Mouse (Mus musculus) T-helper 2 cell (primary cell): ENCODE results near the gene Pax2.

Source experiments
- in situ Hi-C: fragments of 300-600 bp; cut with MboI, MseI; formaldehyde crosslinking; loops from one replicate; pipeline ENCODE4 v1.15.1; 2025; ENCODE audit warnings: high pct_unique_total_duplicates

Gene Pax2

DNA sequence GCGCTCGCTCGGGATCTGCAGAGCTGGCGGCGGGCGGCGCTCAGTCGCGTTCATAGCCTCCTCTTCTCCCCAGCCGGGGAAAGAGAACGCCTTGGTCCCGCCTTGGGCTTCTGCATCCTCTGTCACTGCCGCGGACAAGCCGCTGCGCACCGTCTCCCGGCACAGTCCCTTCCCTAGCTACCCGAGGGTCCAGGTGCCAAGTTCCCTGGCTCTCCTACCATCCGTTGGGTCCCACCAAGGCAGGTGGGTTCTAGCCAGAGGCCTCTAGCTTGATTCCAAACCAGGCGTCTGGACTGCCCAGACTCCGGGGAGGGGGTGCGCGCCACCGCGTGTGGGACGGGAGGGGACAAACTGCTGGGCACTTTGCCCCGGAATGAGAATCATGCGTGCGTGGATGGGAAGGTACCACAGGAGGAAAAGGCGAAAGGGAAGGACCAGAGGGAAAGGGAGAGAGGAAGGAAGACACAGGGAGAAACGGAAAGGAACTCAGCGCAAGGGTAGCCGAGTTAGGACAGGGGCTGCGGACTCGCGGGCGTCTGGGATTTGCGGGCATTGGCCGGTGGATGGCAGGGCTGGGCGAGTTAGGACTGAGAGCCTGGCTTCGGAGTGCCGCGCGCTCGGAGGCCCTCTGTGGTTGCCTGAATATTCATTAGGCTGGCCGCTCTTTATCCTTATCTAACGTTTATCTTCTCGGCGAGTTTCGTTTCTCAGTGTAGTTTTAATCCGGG lies at the start of gene Pax2:
Pax2 (plus strand) TSS at position 353 of the 728 bp plus-strand sequence.
- in situ Hi-C loops = loop anchor here (5.0 kb wide), 1 partner anchor 174 kb away; no protein-coding TSS in a partner anchor

DNA sequence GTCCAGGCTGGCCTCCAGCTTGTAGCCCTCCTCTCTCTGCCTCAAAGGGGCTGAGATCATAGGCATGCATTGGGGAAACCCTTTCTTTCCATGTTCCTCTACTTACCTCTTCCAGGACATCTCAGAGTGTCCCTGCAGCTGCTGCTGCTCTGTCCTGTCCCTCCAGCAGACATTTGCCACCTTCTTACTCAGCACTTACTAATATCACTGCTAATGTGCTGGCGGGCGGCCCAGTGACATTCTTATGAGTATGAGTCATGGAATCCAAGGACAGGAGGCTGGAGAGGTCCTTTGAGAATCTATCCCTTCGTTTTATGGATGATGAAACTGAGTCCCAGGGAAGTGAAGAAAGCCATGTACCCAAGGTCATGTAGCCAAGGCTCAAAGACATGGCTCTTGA lies 47.0 kb upstream of the Pax2 start:
- in situ Hi-C loops = no loop called here

DNA sequence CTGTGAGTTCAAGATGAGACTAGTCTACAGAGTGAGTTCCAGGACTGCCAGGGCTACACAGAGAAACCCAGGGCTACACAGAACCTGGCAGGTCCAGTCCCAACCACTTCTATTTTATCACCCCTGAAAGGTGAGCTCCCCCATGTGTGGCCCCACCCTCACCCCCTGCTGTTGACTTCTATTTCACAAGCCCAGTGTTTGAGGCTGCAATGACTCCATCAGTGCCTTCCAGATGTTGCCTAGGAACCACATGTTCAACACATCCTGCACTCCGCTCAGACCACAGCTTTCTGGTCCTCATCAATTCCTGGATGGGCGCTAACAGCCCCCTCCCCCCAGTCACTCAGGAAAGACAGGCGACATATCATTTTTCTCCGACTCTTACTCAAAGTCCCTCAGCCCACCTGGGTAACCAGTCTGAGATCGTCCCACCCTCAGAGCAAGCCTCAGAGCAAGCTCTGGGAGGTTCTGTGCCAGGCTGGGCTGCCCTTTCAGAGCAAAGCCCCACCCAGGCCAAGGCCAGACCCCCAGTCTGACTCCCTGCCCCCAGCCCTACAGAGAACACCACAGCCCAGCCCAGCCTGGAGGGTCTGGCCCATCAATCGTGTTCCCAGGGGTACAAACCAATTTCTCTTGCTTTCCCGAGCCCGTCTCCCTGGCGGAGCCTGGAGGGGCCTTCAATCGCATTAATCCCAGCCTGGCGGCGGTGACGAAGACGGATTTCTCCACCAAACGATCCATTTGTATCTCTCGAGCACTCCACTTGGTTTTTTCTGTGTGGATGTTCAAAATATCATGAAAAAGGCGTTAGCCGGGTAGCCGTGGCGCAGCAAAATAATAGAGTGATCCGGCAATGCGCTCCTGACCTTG lies 38.9 kb upstream of the Pax2 start:
- in situ Hi-C loops = loop anchor here (5.0 kb wide), 1 partner anchor 55 kb away; no protein-coding TSS in a partner anchor

DNA sequence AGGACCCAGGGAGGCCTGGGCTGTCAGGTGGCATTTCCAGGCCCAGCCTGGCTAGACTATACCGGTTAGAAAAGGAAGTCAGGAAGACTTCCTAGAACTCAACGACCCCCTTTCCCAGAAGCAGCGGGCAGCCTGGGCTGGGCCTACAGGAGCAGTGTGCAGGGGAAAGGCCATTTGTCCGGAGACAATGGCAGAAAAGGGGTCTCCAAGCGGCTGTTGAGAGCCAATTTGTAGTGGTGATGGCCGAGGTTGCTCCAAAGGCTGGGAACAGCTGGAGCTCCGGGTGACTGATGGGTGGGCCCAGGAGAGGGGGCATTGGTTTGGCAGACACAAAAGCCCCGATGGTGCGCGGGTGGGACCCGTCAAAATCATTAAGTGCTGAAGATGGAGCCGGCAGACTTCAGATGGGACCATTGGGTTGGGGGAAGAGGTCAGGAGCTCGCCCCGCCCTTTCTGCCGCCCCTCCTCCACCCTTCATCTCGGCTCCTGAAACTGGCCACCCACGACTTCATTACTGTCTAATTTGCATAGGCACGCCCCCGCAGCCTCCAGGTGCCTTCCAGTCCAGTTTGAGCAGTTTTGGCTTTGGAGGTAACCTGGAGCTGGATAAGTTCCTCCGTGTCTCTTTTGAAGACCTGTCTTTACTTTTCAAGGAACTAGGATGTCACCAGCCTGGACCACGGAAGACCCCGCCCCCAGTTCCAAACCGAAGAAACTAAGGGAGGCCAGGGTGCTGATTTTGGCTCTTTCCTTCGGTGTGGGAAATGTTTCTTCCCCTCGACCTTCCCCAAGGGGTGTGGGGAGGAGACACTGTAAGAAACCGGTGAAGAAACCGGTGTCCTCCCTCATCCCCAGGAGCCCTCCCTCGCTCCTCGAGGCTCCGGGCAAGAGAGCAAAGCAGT lies 36.3 kb upstream of the Pax2 start:
- in situ Hi-C loops = loop anchor here (5.0 kb wide), 1 partner anchor 57 kb away; no protein-coding TSS in a partner anchor

DNA sequence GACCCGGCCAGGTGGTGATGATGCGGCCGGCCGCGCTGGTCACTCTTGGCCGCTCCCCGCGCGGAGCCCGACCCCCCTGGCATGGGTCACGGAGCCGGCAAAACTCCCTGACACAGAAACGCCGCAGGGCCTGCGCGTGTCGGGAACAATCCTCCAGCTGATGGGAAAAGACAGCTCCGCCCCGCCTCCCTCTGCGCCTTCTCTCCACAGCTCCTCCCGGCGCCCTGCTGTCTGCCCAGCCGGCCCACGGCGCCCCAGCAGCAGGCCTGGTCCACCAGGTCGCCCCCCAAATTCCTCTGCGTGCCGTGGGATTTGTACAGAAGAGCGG lies 35.7 kb upstream of the Pax2 start:
- in situ Hi-C loops = no loop called here

DNA sequence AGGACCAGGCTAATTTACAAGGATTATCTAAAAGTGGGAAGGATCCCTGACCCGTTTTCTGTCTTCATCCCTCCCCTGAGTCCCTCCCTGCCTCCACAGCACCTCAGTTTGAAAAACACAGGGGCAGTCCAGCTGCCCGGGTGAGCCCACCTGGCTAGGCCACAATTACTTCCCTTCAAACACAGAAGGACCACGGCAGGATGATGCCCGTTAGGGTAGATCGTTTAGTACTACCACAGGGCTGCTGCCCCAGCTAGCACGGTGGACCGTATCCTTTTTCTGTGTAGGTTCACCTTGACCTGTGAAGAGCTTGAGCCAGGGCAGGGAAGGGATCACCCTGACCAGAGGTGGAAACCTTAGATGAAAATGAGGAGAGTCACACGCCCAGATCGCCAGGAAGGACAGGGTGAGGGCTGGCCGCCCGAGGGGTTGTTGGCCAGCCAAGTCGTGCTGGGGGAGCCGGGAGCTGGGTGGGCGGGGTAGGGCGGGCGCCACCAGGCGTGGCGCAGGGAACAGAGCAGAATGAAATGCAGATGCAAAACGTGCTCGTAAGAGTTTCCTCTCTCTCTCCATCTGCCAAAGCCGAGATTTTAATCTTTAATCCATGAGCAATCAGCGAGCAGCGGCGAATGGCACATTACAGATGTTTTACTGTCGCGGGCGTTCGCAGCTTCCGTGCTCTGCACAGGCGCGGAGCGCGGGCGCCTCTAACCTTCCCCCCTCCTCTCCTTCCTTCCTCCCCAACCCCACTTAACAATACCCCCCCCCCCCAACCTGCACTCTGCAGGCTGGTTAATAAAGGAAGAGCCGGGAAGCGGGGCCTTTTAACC lies 32.0 kb upstream of the Pax2 start:
- in situ Hi-C loops = no loop called here

DNA sequence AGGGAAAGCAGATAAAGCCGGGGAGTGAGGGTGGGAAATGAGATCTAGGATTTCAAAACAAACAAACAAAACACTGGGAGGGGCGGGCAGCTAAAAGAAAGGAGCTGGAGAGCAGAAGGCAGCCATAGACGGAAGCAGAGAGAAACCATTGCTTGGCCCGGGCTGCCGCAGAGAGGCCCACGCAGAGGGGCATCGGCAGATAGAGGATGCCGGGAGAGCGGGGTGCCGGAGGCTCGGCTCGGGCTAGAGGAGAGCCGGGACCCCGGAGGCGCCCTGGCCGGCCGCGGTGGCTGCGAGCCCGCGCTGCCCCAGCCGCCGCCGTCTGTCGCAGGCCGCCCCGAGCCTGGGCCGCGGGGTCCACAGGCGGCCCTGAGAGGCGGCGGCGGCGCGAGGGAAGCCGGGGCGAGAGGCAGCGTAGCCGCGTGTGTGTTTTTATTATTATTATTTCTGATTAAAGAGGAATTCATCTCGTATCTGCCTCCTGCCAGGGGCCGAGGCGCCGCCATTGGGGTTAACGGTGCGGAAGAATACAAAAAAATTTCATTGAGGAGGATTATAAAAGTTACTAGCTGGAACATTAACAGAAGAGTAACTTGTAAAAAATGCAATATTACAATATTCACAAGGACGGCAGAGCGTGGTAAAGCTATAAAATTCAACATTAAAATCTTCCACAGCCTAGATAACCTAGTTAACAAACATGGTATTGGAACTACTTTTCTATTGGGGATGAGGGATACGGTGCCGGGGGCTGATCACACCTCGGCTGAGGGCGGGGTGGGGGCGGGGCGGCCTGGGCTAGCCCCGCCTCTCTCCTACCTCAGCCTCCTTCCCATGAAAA lies 29.7 kb upstream of the Pax2 start:
- in situ Hi-C loops = no loop called here

DNA sequence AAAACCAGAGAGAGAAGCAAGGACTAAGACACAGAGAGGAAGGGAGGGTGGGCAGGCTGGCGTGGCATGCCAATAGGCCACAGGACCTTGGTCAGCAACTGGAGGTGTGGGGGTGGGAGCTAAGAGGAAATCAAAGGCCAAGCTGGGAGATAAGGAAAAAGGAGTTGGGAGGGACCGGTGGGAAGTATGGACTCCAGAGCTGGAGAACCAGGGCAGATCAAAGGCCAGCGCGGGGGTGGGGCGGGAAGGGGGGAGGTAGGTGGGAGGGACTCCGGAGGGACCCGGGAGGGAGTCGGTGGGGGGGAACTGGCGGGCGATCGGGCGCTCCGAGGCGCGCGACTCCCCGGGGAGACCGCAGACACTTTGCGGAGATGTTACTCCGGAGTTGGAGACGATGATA lies 21.7 kb upstream of the Pax2 start:
- in situ Hi-C loops = no loop called here

DNA sequence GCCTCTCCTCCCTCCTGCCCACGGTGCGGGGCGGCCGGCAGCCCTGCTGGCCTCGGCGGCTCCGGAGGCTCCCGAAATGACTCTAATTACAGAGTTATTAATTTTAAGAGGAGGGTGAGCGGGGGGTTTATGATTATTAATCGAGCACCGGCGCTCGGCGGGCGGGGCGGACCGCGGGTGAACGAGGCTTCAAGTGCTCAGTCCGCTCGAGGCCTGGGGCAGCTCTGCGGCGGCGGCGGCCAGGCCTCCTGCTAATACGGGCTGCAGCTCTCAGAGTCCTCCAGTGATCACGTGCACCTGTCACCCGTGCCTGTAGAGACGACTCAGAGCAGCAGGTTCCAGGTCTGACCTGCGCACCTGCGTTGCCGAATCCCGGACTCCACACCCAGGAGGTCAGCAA lies 21.2 kb upstream of the Pax2 start:
- in situ Hi-C loops = no loop called here

DNA sequence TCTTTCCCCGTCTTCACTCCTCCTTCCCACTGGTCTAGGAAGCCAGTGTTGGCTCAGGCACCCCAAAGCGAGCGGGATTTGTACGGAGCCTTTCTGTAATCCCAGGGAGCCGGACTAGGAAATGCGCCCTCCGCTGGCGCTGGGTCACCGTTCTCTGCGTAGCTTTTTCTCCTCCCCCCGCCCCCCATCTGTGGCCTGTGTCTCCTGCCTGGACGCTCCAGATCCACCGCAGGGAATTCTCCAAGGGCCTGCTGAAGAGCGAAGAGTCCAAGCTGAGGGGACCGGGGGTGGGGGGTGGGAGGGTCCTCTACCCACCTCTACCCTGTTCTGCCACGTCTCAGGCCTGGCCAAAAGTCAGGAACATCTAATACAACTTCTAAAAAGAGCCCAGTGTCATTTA lies 15.5 kb upstream of the Pax2 start:
- in situ Hi-C loops = no loop called here

DNA sequence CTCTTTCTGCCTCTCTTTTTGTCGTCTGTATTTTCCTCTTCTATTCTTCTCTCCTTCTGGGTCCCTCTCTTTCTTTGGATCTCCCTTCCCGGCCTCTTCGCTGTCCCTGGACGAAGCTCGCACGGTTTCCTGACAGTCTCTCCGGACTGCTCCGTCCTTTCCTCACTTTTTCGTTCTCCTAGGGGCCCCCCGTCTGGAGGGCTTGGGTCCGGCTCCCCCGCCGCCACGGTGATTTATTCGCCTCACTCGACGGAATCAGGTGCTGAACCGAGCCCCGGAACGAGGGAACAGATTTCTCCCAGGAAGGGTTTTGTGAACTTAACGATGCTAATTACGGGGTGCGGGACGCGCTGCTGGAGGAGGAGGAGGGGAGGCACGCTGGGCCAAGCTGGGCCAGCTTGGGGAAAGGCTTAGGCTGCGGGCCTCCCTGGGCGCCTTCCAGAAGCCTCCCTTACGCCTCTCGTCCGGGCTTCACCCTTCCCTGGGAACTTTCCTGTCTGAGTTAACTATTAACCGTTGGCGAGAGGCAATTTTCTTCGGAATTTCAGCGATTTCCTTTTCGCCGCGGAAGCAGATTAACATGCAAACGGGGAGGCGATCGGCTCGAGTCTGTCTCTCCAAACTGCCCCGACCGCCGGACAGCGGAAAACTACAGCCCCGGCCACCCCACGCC lies 14.6 kb upstream of the Pax2 start:
- in situ Hi-C loops = no loop called here

DNA sequence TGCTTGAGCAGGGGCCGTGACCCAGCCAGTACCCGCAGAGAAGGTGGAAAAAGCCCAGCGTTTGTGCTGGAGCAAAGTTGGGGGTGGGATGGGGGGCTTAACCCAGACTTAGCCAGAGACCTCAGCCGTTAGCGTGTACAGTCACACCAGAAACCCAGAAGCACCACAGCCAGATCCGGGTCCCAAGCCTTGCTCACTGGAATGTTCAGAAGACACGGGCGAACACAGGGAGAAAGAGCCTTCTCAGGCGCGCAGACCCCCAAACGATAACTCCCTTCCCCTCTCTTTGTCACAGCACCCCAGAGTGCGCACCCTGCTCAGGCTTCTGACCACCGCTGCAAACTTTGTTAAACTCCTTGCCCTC lies 14.1 kb upstream of the Pax2 start:
- in situ Hi-C loops = no loop called here

DNA sequence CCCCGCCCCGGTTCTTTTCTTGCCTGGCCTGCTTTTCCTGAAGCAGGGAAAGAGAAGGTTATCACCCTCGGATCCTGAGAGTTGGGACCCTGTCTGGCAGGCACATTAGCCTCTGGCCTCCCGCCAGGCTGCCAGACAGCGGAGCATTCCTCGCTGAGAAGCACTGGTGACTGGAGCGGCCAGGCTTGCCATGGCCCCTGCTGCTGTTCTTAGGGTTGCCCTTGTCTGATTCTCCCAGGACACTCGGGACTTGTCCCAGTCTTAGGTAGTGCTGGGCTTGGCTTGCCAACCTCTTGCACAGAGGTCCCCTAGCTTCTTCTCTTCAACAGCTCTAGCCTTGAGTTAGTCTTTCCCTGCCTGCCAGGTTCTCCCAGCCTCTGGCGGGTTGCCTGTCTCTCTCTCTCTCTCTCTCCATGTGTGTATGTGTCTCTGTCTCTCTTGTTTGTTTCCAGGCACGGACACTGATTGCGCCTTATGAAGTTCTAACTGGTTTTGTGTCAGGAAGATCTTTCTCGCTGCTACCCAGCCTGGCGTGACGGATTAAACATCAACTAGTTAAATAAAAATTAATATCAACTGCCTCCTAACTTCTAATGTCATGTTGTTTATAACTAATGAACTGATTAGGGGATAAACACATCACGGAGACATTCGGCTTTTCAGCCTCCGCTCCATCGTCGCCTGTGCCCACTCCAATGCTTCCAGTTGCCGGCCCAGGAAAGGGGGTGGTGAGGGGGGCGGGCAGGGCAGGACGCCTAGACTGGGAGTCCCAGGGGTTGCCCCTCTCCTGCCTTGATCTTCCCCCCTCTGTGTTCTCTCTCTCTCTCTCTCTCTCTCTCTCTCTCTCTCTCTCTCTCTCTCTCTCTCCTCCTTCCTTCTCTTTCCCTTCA lies 13.5 kb upstream of the Pax2 start:
- in situ Hi-C loops = no loop called here

DNA sequence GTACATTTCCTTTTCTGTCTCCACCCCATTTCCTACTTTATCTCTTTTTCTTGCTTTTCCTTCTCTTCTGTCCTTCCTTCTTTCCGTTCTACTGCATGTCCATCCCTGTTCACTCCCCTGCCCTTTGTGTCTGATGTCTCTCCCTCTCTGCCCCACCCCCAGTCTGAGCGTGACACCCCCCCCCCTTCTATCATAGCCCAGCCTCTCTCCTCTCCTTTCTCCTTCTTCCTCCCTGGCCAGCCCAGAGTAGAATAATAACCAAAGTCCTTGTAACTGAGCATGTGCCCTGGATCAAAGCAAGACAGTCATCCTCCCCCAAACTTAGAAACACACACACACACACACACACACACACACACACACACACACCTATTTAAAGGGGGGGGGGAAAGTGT lies 12.8 kb upstream of the Pax2 start:
- in situ Hi-C loops = no loop called here

DNA sequence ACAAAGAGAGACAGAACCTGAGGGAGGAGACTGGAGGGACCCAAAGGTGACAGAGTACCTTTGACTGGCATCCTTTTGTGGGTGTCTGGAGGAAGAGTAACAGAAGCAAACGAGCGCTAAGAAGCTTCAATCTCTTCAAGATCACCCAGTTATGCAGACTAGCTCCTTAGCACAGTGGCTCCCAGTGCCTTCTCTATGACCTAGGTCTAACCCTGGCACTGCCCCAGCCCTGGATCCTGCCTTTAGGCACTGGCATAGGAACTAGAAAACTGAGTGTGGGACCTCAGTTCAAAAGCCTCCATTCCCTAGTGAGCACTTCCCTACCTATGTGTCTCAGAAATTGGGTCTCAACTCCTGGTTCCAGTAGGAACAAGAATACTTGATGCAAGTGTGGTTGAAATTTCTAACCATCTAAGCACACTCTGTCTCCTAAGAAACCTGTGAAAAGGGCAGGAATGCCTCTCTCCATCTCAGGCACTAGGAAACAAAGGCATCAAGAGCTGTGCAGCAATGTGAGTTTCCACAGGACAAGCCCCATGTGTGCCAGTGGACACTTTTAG lies 11.8 kb upstream of the Pax2 start:
- in situ Hi-C loops = no loop called here

DNA sequence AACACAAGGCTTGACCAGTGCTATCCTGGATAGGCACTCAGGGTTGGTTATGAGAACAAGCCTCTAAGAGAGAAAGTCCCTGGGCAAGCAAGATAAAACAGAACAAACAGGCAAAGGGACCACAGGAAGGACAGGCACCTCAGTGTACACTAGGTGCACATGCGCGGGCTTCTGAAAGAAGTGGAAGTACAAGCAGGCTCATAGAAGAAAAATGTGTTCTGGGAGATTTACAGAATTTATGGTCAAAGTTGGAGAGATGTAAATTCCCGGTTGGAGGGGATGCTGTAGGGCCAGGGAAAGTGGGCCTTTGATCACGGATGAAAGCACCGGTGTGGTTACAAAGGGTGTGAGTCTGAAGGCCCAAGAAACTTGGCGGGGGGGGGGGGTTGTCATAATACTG lies 10.1 kb upstream of the Pax2 start:
- in situ Hi-C loops = loop anchor here (5.0 kb wide), 1 partner anchor 287 kb away; no protein-coding TSS in a partner anchor

DNA sequence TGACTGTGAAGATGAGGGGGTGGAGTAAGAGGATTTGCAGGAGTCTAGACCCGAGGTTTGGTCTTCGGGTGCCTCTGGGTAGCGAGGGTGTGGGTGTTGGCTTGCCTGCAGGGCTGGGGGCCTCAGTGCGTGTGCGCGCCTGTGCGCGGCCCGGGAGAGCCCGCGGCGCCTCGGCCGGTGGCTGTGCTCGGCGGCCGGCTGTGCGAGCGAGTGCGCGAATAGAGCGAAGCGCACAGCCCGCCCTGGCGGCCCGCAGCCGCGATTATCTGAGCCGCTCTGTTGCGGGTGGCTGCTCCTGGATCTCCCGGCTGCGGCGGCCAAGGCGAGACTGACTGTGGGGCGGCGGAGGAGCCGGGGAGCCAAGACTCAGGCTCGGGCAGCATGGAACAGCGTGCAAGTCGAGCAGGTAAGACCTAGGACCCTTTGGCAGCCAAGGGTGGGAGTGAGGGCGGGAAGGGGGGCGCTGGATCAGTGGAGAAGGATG lies 9.3 kb upstream of the Pax2 start:
- in situ Hi-C loops = loop anchor here (5.0 kb wide), 1 partner anchor 286 kb away; no protein-coding TSS in a partner anchor

DNA sequence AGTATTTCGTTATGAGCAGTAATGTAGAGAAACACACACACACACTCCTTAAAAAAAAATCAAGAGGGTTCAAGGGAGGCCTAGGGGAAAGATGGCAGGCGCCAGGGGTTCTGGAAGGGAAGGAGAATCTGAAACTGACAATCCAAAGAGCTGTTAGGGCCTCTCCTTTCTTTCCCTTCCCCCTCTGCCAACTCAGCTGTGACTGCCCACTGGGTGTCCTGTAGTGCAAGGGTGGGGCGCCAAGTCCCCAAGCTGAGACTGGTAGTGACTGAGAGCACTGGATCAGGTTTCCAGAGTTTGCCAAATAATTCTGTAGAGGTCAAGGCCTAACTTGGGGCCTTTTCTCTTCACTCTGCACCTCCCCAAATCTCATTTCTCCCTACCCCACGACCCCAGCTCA lies 8.4 kb upstream of the Pax2 start:
- in situ Hi-C loops = loop anchor here (5.0 kb wide), 1 partner anchor 285 kb away; no protein-coding TSS in a partner anchor
